Mouse (Mus musculus): ENCODE results near the gene Ppp1r15b. TPM values are rescaled to one million over a fixed set of nuclear protein-coding genes. Genes with fewer than 3 reads are reported as not detected.

The Ppp1r15b gene
- polyA plus RNA-seq (2012; rRNA removed), result 13.8 and 17.5 TPM in 2 replicates

GRCm38 (mm10) chr1:133130638-133131560 is at the start of gene Ppp1r15b:
Ppp1r15b (plus strand) TSS chr1:133131143.

GRCm38 (mm10) chr1:133163820-133164431 is 33.0 kb downstream of the Ppp1r15b start, which contains the start of gene Plekha6:
Plekha6 (plus strand) TSS chr1:133164210.

Other genes with a start within 250 kb of the Ppp1r15b start
- 2.1 and 5.6 TPM in 2 replicates for gene Mdm4, start 100.6 kb upstream of the Ppp1r15b start, polyA plus RNA-seq (2012; rRNA removed)
- gene Pik3c2b, start 85.5 kb upstream of the Ppp1r15b start, polyA plus RNA-seq (2012; rRNA removed), result 6.2 and 7.2 TPM in 2 replicates
- 37.2 and 46.6 TPM in 2 replicates for gene Plekha6, start 33.1 kb downstream of the Ppp1r15b start, polyA plus RNA-seq (2012; rRNA removed)
- 1.1 and 2.2 TPM in 2 replicates for gene Golt1a, start 178.7 kb downstream of the Ppp1r15b start, polyA plus RNA-seq (2012; rRNA removed)
- not detected in 2 replicates for gene Kiss1, start 190.7 kb downstream of the Ppp1r15b start, polyA plus RNA-seq (2012; rRNA removed)
- 2.1 and 2.3 TPM in 2 replicates for gene Ren1, start 219.4 kb downstream of the Ppp1r15b start, polyA plus RNA-seq (2012; rRNA removed)
- 7.1 and 7.3 TPM in 2 replicates for gene Etnk2, start 232.4 kb downstream of the Ppp1r15b start, polyA plus RNA-seq (2012; rRNA removed)